Mouse (Mus musculus) liver, adult (tissue): ENCODE measurements around the gene Ints7.

Experiments
- GATA4 ChIP-seq: IDR thresholded peaks from 2 replicates; pipeline ENCODE4 v1.6.1; 2014; ENCODE audit warnings: mild to moderate bottlenecking, low read length; ENCODE audit not compliant: insufficient replicate concordance

Gene Ints7

GRCm38 (mm10) chr1:191616245-191616644 is 40.8 kb downstream of the Ints7 start:
- TF ChIP-seq GATA4: no peak

GRCm38 (mm10) chr1:191617589-191617988 is 42.2 kb downstream of the Ints7 start:
- no peak for TF ChIP-seq GATA4

GRCm38 (mm10) chr1:191618067-191618766 is 42.8 kb downstream of the Ints7 start:
- no peak for TF ChIP-seq GATA4

GRCm38 (mm10) chr1:191621096-191621495 is 45.7 kb downstream of the Ints7 start:
- no peak for TF ChIP-seq GATA4

- no peak for TF ChIP-seq GATA4
Observed at GRCm38 (mm10) chr1:191622801-191623200, 47.4 kb downstream of the Ints7 start.

- no peak for TF ChIP-seq GATA4
Observed at GRCm38 (mm10) chr1:191624492-191624891, 49.1 kb downstream of the Ints7 start.

- no peak for TF ChIP-seq GATA4
Observed at GRCm38 (mm10) chr1:191625026-191625425, 49.6 kb downstream of the Ints7 start.

- TF ChIP-seq GATA4: no peak
Observed at GRCm38 (mm10) chr1:191625620-191626019, 50.2 kb downstream of the Ints7 start.

GRCm38 (mm10) chr1:191628457-191629169 is 53.2 kb downstream of the Ints7 start:
- no peak for TF ChIP-seq GATA4

- no peak for TF ChIP-seq GATA4
Observed at GRCm38 (mm10) chr1:191629170-191629636, 53.8 kb downstream of the Ints7 start.

GRCm38 (mm10) chr1:191632511-191633095 is 57.2 kb downstream of the Ints7 start:
- TF ChIP-seq GATA4: no peak; the same call in 1 of the 2 replicates

- no peak for TF ChIP-seq GATA4
Observed at GRCm38 (mm10) chr1:191634116-191634515, 58.7 kb downstream of the Ints7 start.

- no peak for TF ChIP-seq GATA4
Observed at GRCm38 (mm10) chr1:191638404-191638803, 63.0 kb downstream of the Ints7 start.

GRCm38 (mm10) chr1:191639200-191639807 is 63.9 kb downstream of the Ints7 start:
- TF ChIP-seq GATA4: no peak

- peak; percentile 16; the same call in 1 of the 2 replicates for TF ChIP-seq GATA4
Observed at GRCm38 (mm10) chr1:191640146-191640545, 64.7 kb downstream of the Ints7 start.
